Mouse (Mus musculus) stomach, embryonic 15.5 days (tissue): Measurements from ENCODE around the gene Ypel3. TPM values are rescaled to one million over a fixed set of nuclear protein-coding genes. Genes with fewer than 3 reads are reported as not detected.
A peak's percentile ranks its signal among the peaks of the same experiment; 100 is the strongest.

Experiments used
- ATAC-seq: fragments of 200-750 bp; cut with Nextera tagmentation; 2 replicates; pipeline ENCODE4 v1.8.0; 2017; ENCODE audit warnings: low read depth, moderate number of reproducible peaks, moderate TSS enrichment; ENCODE audit not compliant: insufficient read depth, low FRiP score
- H3K27ac ChIP-seq: fragments of 300-500 bp; sonication (generic); 2 replicates; pipeline ENCODE4 v1.5.1; 2015; ENCODE audit warnings: mild to moderate bottlenecking, inconsistent platforms
- H3K27me3 ChIP-seq: fragments of 300-500 bp; sonication (generic); replicated peaks from 2 replicates; pipeline ENCODE4 v1.6.1; 2015; ENCODE audit warnings: inconsistent platforms
- H3K36me3 ChIP-seq: fragments of 300-500 bp; sonication (generic); 2 replicates; pipeline ENCODE4 v1.6.1; 2015; ENCODE audit warnings: inconsistent platforms
- H3K4me1 ChIP-seq: fragments of 300-500 bp; sonication (generic); 2 replicates; pipeline ENCODE4 v1.6.1; 2015; ENCODE audit warnings: inconsistent platforms
- H3K4me2 ChIP-seq: fragments of 300-500 bp; sonication (generic); 2 replicates; pipeline ENCODE4 v1.6.1; 2015; ENCODE audit warnings: mild to moderate bottlenecking, inconsistent platforms
- H3K4me3 ChIP-seq: fragments of 300-500 bp; sonication (generic); replicated peaks from 2 replicates; pipeline ENCODE4 v1.5.1; 2015; ENCODE audit warnings: inconsistent platforms
- H3K9ac ChIP-seq: fragments of 300-500 bp; sonication (generic); 2 replicates; pipeline ENCODE4 v1.6.1; 2015; ENCODE audit warnings: inconsistent platforms
- H3K9me3 ChIP-seq: fragments of 300-500 bp; sonication (generic); 2 replicates; pipeline ENCODE4 v1.6.1; 2016; ENCODE audit warnings: inconsistent platforms
- WGBS: fragments of 180-500 bp; shearing (Covaris S2); methylation state at CpG from one replicate; pipeline ENCODE4 v1.1.7; 2015; 5-methylcytosine and 5-hydroxymethylcytosine counted together
- polyA plus RNA-seq: library from polyadenylated mRNA; unstranded; fragments of >200 nt; fragmentation: Nextera tagmentation; extraction: Ambion mirVana; gene quantifications from 2 replicates; pipeline ENCODE4 v1.2.1, GENCODE M21; 2015

The Ypel3 gene
- polyA plus RNA-seq, 1 experiment from 2014 or later = 93.0 TPM

- H3K27ac ChIP-seq = no peak overlapping the region
- no peak overlapping the region for H3K4me3 ChIP-seq
- H3K36me3 ChIP-seq = no peaks in the 10 kb centered on the region
- peak; percentile 53 for ATAC-seq
- no peak overlapping the region for H3K9ac ChIP-seq
- no peaks in the 10 kb centered on the region for H3K27me3 ChIP-seq
- WGBS = 1% methylated on average over 9 of the region's 9 CpGs
- H3K4me2 ChIP-seq = peak overlapping the region; percentile 23; the same call in 1 of the 2 replicates
- peaks cover 6% of the 10 kb centered on the region; the same call in 1 of the 2 replicates for H3K4me1 ChIP-seq
- H3K9me3 ChIP-seq = no peaks in the 10 kb centered on the region
Measured at GRCm38 (mm10) chr7:126754866-126755265, 21.9 kb upstream of the Ypel3 start.

- no peak overlapping the region for H3K9ac ChIP-seq
- H3K27me3 ChIP-seq = no peaks in the 10 kb centered on the region
- H3K4me2 ChIP-seq = no peak overlapping the region
- no peaks in the 10 kb centered on the region for H3K9me3 ChIP-seq
- 79% methylated on average over 7 of the region's 7 CpGs for WGBS
- H3K4me3 ChIP-seq = no peak overlapping the region
- H3K4me1 ChIP-seq = peaks cover 35% of the 10 kb centered on the region
- H3K27ac ChIP-seq = no peak overlapping the region
- ATAC-seq = no peak
- H3K36me3 ChIP-seq = peaks cover 13% of the 10 kb centered on the region
Measured at GRCm38 (mm10) chr7:126758539-126758938, 18.2 kb upstream of the Ypel3 start.

- Histone ChIP-seq H3K4me3 (peak within 1 kb of the TSS; percentile 85), H3K4me1 (peaks cover 35% of the 10 kb centered on the region), H3K4me2 (peak within 1 kb of the TSS; percentile 88), H3K9ac (peak within 1 kb of the TSS; percentile 68), H3K36me3 (peaks cover 19% of the 10 kb centered on the region), H3K27ac (peak within 1 kb of the TSS; percentile 97), H3K27me3 (no peaks in the 10 kb centered on the region), H3K9me3 (no peaks in the 10 kb centered on the region)
- WGBS = under 1% methylated on average over 36 of the region's 38 CpGs
- ATAC-seq = peak; percentile 63
Measured at GRCm38 (mm10) chr7:126759050-126759671, 17.6 kb upstream of the Ypel3 start, which contains the start of gene Mapk3. TSS of gene Mapk3 (plus strand) at chr7:126759601.

GRCm38 (mm10) chr7:126759672-126760390 is 16.9 kb upstream of the Ypel3 start:
- H3K9me3 ChIP-seq = no peaks in the 10 kb centered on the region
- ATAC-seq = 0 out of 2 replicates have a peak, but pooled peaks have one; percentile 11
- peaks cover 39% of the 10 kb centered on the region for H3K4me1 ChIP-seq
- no peaks in the 10 kb centered on the region for H3K27me3 ChIP-seq
- peak overlapping the region; percentile 68 for H3K9ac ChIP-seq
- peak overlapping the region; percentile 97 for H3K27ac ChIP-seq
- H3K36me3 ChIP-seq = peaks cover 26% of the 10 kb centered on the region
- peak overlapping the region; percentile 85 for H3K4me3 ChIP-seq
- H3K4me2 ChIP-seq = peak overlapping the region; percentile 88
- under 1% methylated on average over 23 of the region's 24 CpGs for WGBS

- WGBS = 11% methylated on average over 3 of the region's 3 CpGs
- peak overlapping the region; percentile 97 for H3K27ac ChIP-seq
- peak; percentile 67 for ATAC-seq
- no peaks in the 10 kb centered on the region for H3K9me3 ChIP-seq
- peaks cover 31% of the 10 kb centered on the region for H3K36me3 ChIP-seq
- peak overlapping the region; percentile 88 for H3K4me2 ChIP-seq
- H3K4me3 ChIP-seq = peak overlapping the region; percentile 85
- peaks cover 37% of the 10 kb centered on the region for H3K4me1 ChIP-seq
- H3K9ac ChIP-seq = peak overlapping the region; percentile 68
- no peaks in the 10 kb centered on the region for H3K27me3 ChIP-seq
Measured at GRCm38 (mm10) chr7:126760391-126760802, 16.4 kb upstream of the Ypel3 start.

- no peak for ATAC-seq
- H3K4me2 ChIP-seq = peak overlapping the region; percentile 88
Measured at GRCm38 (mm10) chr7:126760956-126761355, 15.8 kb upstream of the Ypel3 start.

GRCm38 (mm10) chr7:126761529-126762067 is 15.2 kb upstream of the Ypel3 start:
- WGBS = 44% methylated on average over 6 of the region's 6 CpGs
- H3K4me1 ChIP-seq = peaks cover 40% of the 10 kb centered on the region
- no peaks in the 10 kb centered on the region for H3K9me3 ChIP-seq
- peak overlapping the region; percentile 88 for H3K4me2 ChIP-seq
- peak overlapping the region; percentile 97 for H3K27ac ChIP-seq
- peaks cover 38% of the 10 kb centered on the region for H3K36me3 ChIP-seq
- no peaks in the 10 kb centered on the region for H3K27me3 ChIP-seq
- no peak overlapping the region for H3K9ac ChIP-seq
- no peak for ATAC-seq
- H3K4me3 ChIP-seq = 0 out of 2 replicates have a peak overlapping the region, but pooled peaks have one; percentile 85

More at GRCm38 (mm10) chr7:126760956-126761355, 15.8 kb upstream of the Ypel3 start:
- H3K4me3 ChIP-seq = peak overlapping the region; percentile 85
- no peaks in the 10 kb centered on the region for H3K9me3 ChIP-seq
- H3K9ac ChIP-seq = 0 out of 2 replicates have a peak overlapping the region, but pooled peaks have one; percentile 6
- H3K27ac ChIP-seq = peak overlapping the region; percentile 97
- H3K27me3 ChIP-seq = no peaks in the 10 kb centered on the region
- WGBS = 40% methylated on average over 4 of the region's 4 CpGs
- H3K36me3 ChIP-seq = peaks cover 32% of the 10 kb centered on the region
- peaks cover 40% of the 10 kb centered on the region for H3K4me1 ChIP-seq

- no peak for ATAC-seq
- WGBS = 48% methylated on average over 17 of the region's 17 CpGs
- peaks cover 47% of the 10 kb centered on the region for H3K36me3 ChIP-seq
- H3K27me3 ChIP-seq = no peaks in the 10 kb centered on the region
- no peak overlapping the region for H3K9ac ChIP-seq
- peaks cover 40% of the 10 kb centered on the region for H3K4me1 ChIP-seq
- H3K4me3 ChIP-seq = no peak overlapping the region
- H3K27ac ChIP-seq = peak overlapping the region; percentile 97; the same call in 1 of the 2 replicates
- H3K9me3 ChIP-seq = no peaks in the 10 kb centered on the region
- no peak overlapping the region for H3K4me2 ChIP-seq
Measured at GRCm38 (mm10) chr7:126762471-126763008, 14.2 kb upstream of the Ypel3 start.

GRCm38 (mm10) chr7:126765540-126765939 is 11.2 kb upstream of the Ypel3 start:
- no peak overlapping the region for H3K4me2 ChIP-seq
- no peak overlapping the region for H3K27ac ChIP-seq
- peaks cover 70% of the 10 kb centered on the region for H3K36me3 ChIP-seq
- peaks cover 36% of the 10 kb centered on the region for H3K4me1 ChIP-seq
- 71% methylated on average over 9 of the region's 9 CpGs for WGBS
- no peak overlapping the region for H3K4me3 ChIP-seq
- no peak overlapping the region for H3K9ac ChIP-seq
- H3K27me3 ChIP-seq = no peaks in the 10 kb centered on the region
- no peak for ATAC-seq
- H3K9me3 ChIP-seq = no peaks in the 10 kb centered on the region

- Histone ChIP-seq H3K4me3 (no peak within 1 kb of the TSS), H3K27ac (no peak within 1 kb of the TSS), H3K36me3 (peaks cover 70% of the 10 kb centered on the region), H3K4me1 (peaks cover 30% of the 10 kb centered on the region), H3K4me2 (no peak within 1 kb of the TSS), H3K9me3 (no peaks in the 10 kb centered on the region), H3K27me3 (no peaks in the 10 kb centered on the region), H3K9ac (no peak within 1 kb of the TSS)
- 89% methylated on average over 16 of the region's 16 CpGs for WGBS
- ATAC-seq = 0 out of 2 replicates have a peak, but pooled peaks have one; percentile 48
Measured at GRCm38 (mm10) chr7:126766201-126766600, 10.6 kb upstream of the Ypel3 start, which contains the start of gene Gdpd3. TSS of gene Gdpd3 (plus strand) at chr7:126766334.

- Histone ChIP-seq H3K4me2 (no peak overlapping the region), H3K4me3 (no peak overlapping the region), H3K27ac (no peak overlapping the region), H3K27me3 (no peaks in the 10 kb centered on the region), H3K4me1 (peaks cover 22% of the 10 kb centered on the region), H3K36me3 (peaks cover 66% of the 10 kb centered on the region), H3K9ac (no peak overlapping the region), H3K9me3 (no peaks in the 10 kb centered on the region)
- no peak for ATAC-seq
- WGBS = 86% methylated on average over 8 of the region's 8 CpGs
Measured at GRCm38 (mm10) chr7:126767001-126767400, 9.8 kb upstream of the Ypel3 start.
